Mouse (Mus musculus): ENCODE measurements at regions not wholly inside any gene's neighbourhood (a gene's known extent, or its start where the extent isn't known, plus 50 kb on each side); places are given as distances from the start of the nearest gene placed in this dataset.

DNA sequence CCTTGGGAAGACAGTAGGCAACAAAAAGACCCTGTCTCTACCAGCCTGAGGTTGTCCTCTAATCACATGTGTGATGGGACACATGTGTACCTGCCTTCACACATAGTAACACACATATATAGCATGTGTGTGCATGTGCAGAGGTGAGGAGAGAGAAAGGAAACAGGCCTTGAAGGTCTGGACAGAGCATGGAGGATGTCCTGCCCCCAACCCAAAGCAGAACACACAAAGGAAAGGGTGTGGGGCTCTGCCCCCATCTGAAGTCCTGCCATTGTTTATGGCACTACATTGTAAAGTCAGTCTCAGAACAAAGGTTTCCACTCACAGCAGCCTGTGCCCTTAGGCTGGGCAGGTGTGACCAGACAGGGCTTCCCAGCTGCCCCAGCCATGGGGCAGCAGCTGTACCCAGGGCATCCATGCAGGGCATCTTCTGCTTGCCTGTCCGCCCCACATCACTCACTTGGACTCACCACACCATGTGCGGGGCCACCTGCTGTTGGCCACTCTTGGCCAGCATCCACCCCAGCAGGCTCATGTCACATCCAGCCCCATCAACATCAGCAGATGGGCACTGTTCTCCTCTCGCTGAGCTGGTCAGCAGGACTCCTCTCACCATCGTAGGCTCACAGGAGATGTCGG, 83.6 kb upstream of the 1700016C15Rik start:
- H3K4me1 ChIP-seq (ENCODE audit: control insufficient read depth, insufficient read depth, low read length), result peaks cover 29% of the 10 kb centered on the region
- TF ChIP-seq CTCF (IDR thresholded peaks at IDR 0.05; ENCODE audit: low read depth, low read length) (no peak), POLR2A (IDR thresholded peaks at IDR 0.05; ENCODE audit: borderline replicate concordance, low read depth, low read length) (no peak)
- H3K4me3 ChIP-seq (ENCODE audit: insufficient read depth, low read length), result no peak overlapping the region
- no peak overlapping the region for H3K27ac ChIP-seq (ENCODE audit: insufficient read depth, low read depth, low read length)

- Histone ChIP-seq H3K27ac (ENCODE audit: insufficient read depth, low read depth, low read length) (no peak overlapping the region), H3K4me1 (ENCODE audit: control insufficient read depth, insufficient read depth, low read length) (peaks cover 18% of the 10 kb centered on the region), H3K4me3 (ENCODE audit: insufficient read depth, low read length) (no peak overlapping the region)
- TF ChIP-seq POLR2A (IDR thresholded peaks at IDR 0.05; ENCODE audit: borderline replicate concordance, low read depth, low read length), result no peak
- no peak for TF ChIP-seq CTCF (IDR thresholded peaks at IDR 0.05; ENCODE audit: low read depth, low read length)
These were observed 81.7 kb upstream of the 1700016C15Rik start for GRCm38 (mm10) chr1:177647876-177648275.

DNA sequence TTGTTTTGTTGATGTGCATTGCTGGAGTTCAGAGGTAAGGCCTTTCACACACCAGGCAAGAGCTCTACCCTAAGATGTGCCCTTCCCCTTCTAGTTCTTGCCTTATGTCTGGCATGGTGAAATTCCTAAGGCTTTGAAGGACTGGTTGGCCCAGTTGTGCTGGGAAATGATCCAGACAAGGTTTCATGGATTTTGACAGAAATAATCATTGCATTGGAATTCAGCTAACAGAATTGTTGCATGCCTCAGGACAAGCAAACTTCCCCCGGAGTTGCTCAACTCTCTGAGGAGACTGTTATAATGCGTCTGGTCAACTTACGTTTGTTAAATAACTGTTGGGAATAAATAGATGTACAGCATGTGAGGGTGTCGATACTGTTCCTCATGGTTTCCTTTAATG, 80.6 kb upstream of the 1700016C15Rik start:
- Histone ChIP-seq H3K4me3 (ENCODE audit: insufficient read depth, low read length) (no peak overlapping the region), H3K4me1 (ENCODE audit: control insufficient read depth, insufficient read depth, low read length) (peaks cover 7% of the 10 kb centered on the region), H3K27ac (ENCODE audit: insufficient read depth, low read depth, low read length) (no peak overlapping the region)
- TF ChIP-seq POLR2A (IDR thresholded peaks at IDR 0.05; ENCODE audit: borderline replicate concordance, low read depth, low read length) (no peak), CTCF (IDR thresholded peaks at IDR 0.05; ENCODE audit: low read depth, low read length) (no peak)

DNA sequence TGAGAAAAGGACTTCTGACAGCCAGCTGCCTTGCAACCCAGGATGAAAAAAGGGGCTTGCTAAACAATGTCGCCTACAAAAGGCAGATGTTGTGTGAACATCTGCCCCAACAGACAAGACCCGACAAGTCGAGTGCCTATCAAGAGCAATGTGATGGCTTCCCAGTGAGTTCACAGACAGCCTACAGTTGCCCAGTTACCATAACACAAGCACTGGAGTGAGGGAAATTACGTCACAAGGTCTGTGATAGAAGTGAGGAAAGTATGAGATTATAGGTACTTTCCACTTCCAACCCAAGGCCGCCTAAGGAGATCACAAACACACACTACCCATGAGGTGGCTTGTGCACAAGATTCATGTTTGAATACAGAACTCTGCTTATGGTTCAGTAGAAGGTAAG, 78.4 kb upstream of the 1700016C15Rik start:
- Histone ChIP-seq H3K4me1 (ENCODE audit: control insufficient read depth, insufficient read depth, low read length) (no peaks in the 10 kb centered on the region), H3K27ac (ENCODE audit: insufficient read depth, low read depth, low read length) (no peak overlapping the region), H3K4me3 (ENCODE audit: insufficient read depth, low read length) (no peak overlapping the region)
- TF ChIP-seq CTCF (IDR thresholded peaks at IDR 0.05; ENCODE audit: low read depth, low read length), result no peak
- no peak for TF ChIP-seq POLR2A (IDR thresholded peaks at IDR 0.05; ENCODE audit: borderline replicate concordance, low read depth, low read length)

DNA sequence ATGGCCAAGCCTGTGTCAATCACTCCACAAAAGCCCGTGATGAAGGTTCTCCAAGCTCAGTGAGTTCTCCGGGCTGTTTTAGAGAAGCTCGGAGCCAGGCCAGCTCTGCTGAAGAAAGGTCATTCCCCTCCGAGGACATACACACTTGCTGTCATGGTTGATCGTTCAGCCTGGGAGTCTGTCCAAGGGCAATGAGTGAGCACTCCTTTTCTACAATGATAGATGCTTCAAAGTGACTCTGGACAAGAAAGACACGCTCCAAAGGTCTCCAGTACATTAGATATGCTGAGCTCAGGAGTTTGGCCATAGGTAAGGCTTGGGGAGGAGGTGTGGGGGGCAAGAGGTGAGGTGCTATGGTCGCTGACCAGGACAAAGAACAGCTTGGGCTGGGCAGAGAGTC, 66.5 kb upstream of the 1700016C15Rik start:
- H3K27ac ChIP-seq (ENCODE audit: insufficient read depth, low read depth, low read length), result no peak overlapping the region
- no peak for TF ChIP-seq POLR2A (IDR thresholded peaks at IDR 0.05; ENCODE audit: borderline replicate concordance, low read depth, low read length)
- no peak for TF ChIP-seq CTCF (IDR thresholded peaks at IDR 0.05; ENCODE audit: low read depth, low read length)
- H3K4me1 ChIP-seq (ENCODE audit: control insufficient read depth, insufficient read depth, low read length), result peaks cover 6% of the 10 kb centered on the region; the same call in 1 of the 2 replicates
- H3K4me3 ChIP-seq (ENCODE audit: insufficient read depth, low read length), result no peak overlapping the region

- Histone ChIP-seq H3K27ac (ENCODE audit: insufficient read depth, low read depth, low read length) (no peak overlapping the region), H3K4me1 (ENCODE audit: control insufficient read depth, insufficient read depth, low read length) (peaks cover 6% of the 10 kb centered on the region; the same call in 1 of the 2 replicates), H3K4me3 (ENCODE audit: insufficient read depth, low read length) (no peak overlapping the region)
- no peak for TF ChIP-seq POLR2A (IDR thresholded peaks at IDR 0.05; ENCODE audit: borderline replicate concordance, low read depth, low read length)
- no peak for TF ChIP-seq CTCF (IDR thresholded peaks at IDR 0.05; ENCODE audit: low read depth, low read length)
These were observed 62.4 kb upstream of the 1700016C15Rik start for GRCm38 (mm10) chr1:177667041-177667791.

DNA sequence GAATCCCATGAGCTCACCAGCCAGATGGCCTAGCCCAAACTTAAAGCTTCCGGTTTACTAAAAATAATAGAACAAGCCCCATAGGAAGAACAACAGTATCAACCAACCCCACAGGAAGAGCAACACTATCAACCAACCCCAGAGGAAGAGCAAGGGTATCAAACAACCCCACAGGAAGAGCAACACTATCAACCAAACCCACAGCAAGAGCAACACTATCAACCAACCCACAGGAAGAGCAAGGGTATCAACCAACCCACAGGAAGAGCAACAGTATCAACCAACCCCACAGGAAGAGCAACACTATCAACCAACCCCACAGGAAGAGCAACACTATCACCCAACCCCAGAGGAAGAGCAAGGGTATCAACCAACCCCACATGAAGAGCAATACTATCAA, 59.0 kb upstream of the 1700016C15Rik start:
- H3K4me3 ChIP-seq (ENCODE audit: insufficient read depth, low read length), result no peak overlapping the region
- H3K4me1 ChIP-seq (ENCODE audit: control insufficient read depth, insufficient read depth, low read length), result peaks cover 6% of the 10 kb centered on the region; the same call in 1 of the 2 replicates
- TF ChIP-seq POLR2A (IDR thresholded peaks at IDR 0.05; ENCODE audit: borderline replicate concordance, low read depth, low read length) (no peak), CTCF (IDR thresholded peaks at IDR 0.05; ENCODE audit: low read depth, low read length) (no peak)
- no peak overlapping the region for H3K27ac ChIP-seq (ENCODE audit: insufficient read depth, low read depth, low read length)

- H3K27ac ChIP-seq (ENCODE audit: insufficient read depth, low read depth, low read length), result no peak overlapping the region
- H3K4me3 ChIP-seq (ENCODE audit: insufficient read depth, low read length), result no peak overlapping the region
- TF ChIP-seq POLR2A (IDR thresholded peaks at IDR 0.05; ENCODE audit: borderline replicate concordance, low read depth, low read length), result no peak
- no peak for TF ChIP-seq CTCF (IDR thresholded peaks at IDR 0.05; ENCODE audit: low read depth, low read length)
- no peaks in the 10 kb centered on the region; the same call in 1 of the 2 replicates for H3K4me1 ChIP-seq (ENCODE audit: control insufficient read depth, insufficient read depth, low read length)
These were observed 53.0 kb upstream of the 1700016C15Rik start for GRCm38 (mm10) chr1:177676657-177677056.

GRCm38 (mm10) chr1:177678832-177679231, 50.8 kb upstream of the 1700016C15Rik start:
- H3K4me3 ChIP-seq (ENCODE audit: insufficient read depth, low read length), result no peak overlapping the region
- no peak overlapping the region for H3K27ac ChIP-seq (ENCODE audit: insufficient read depth, low read depth, low read length)
- no peaks in the 10 kb centered on the region; the same call in 1 of the 2 replicates for H3K4me1 ChIP-seq (ENCODE audit: control insufficient read depth, insufficient read depth, low read length)
- no peak for TF ChIP-seq CTCF (IDR thresholded peaks at IDR 0.05; ENCODE audit: low read depth, low read length)
- TF ChIP-seq POLR2A (IDR thresholded peaks at IDR 0.05; ENCODE audit: borderline replicate concordance, low read depth, low read length), result no peak

All from bone marrow macrophage, adult 2 months (primary cell).